Mouse (Mus musculus) G1E (cell line): ENCODE measurements around the gene Ap3m1.

ENCODE experiments used
- CTCF ChIP-seq: IDR thresholded peaks from 2 replicates; pipeline ENCODE4 v1.5.1; 2012; ENCODE audit warnings: low read depth, low read length, inconsistent platforms, mixed read lengths
- GATA1 ChIP-seq: IDR thresholded peaks from 2 replicates; pipeline ENCODE4 v1.6.1; 2012; ENCODE audit warnings: borderline replicate concordance, low read length, inconsistent platforms, mixed read lengths
- POLR2AphosphoS5 ChIP-seq: IDR thresholded peaks from 2 replicates; pipeline ENCODE4 v1.6.1; 2012; ENCODE audit warnings: low read depth, low read length, inconsistent platforms; ENCODE audit not compliant: insufficient replicate concordance
- TAL1 ChIP-seq: conservative IDR thresholded peaks from 2 replicates; pipeline ENCODE4 v1.6.1; 2012; ENCODE audit warnings: low read depth, low read length, inconsistent platforms, mixed read lengths

- no peak for TF ChIP-seq CTCF
- TF ChIP-seq TAL1, result no peak
- TF ChIP-seq GATA1, result no peak
- TF ChIP-seq POLR2AphosphoS5, result no peak
Measured at GRCm38 (mm10) chr14:21087390-21088060, 35.2 kb upstream of the Ap3m1 start.
